Mouse (Mus musculus): ENCODE data around the gene Pex14. TPM values are rescaled to one million over a fixed set of nuclear protein-coding genes. Genes with fewer than 3 reads are reported as not detected.

Gene Pex14
- polyA plus RNA-seq, 1 experiment from 2014 or later = 36.0 TPM

DNA sequence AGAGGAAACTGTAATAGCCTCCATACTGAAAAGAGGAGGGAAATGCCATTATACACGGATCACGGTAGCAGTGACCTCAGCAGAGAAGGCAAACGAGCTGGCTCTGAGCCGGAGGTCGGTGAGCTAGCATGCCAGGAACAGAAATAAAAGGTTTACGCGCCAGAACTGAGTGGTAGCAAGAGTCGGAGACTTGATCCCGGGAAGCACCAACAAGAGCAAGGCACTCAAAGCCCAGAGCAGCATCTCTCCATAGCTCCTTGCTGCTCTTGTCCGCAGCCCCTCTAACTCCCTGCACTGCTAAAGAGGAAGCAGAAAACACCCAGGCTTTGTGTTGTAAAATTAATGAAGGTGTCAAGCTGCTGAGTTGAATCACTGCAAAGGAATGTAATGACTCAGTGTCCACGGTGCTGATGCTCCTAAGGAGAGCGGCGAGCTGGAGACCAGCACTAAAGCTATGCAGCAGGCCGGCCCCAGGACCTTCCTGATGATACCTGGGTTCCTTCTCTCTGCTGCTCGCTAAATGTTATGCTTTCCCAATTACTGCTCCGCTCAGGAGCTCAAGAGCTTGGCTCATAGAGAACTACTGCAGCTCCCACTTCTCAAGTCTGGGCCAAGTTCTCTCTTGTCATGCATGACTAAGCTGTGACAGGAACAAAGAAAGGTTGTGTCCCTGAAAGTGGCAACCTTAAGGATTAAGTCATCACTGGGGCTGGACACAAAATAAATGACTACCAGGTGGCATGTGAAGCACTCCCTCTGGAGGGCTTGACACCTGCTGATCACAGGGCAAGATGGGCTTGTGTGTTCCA, 50.1 kb downstream of the Pex14 start:
- no peaks in the 10 kb centered on the region for H3K9me3 ChIP-seq (replicated peaks)
- ATAC-seq (replicated peaks; ENCODE audit: insufficient number of reproducible peaks, insufficient read depth, low FRiP score, low read depth) = peak; percentile 19; the same call in 1 of the 2 replicates
- H3K27me3 ChIP-seq = no peaks in the 10 kb centered on the region
- H3K27ac ChIP-seq = peak overlapping the region; percentile 79
- 8% methylated on average over 16 of the region's 16 CpGs for WGBS
- H3K9ac ChIP-seq = 0 out of 2 replicates have a peak overlapping the region, but pooled peaks have one; percentile 8
- H3K4me3 ChIP-seq = peak overlapping the region; percentile 2; the same call in 1 of the 2 replicates
- H3K36me3 ChIP-seq = no peaks in the 10 kb centered on the region
- H3K4me1 ChIP-seq (replicated peaks) = peaks cover 51% of the 10 kb centered on the region
- peak overlapping the region; percentile 44 for H3K4me2 ChIP-seq

DNA sequence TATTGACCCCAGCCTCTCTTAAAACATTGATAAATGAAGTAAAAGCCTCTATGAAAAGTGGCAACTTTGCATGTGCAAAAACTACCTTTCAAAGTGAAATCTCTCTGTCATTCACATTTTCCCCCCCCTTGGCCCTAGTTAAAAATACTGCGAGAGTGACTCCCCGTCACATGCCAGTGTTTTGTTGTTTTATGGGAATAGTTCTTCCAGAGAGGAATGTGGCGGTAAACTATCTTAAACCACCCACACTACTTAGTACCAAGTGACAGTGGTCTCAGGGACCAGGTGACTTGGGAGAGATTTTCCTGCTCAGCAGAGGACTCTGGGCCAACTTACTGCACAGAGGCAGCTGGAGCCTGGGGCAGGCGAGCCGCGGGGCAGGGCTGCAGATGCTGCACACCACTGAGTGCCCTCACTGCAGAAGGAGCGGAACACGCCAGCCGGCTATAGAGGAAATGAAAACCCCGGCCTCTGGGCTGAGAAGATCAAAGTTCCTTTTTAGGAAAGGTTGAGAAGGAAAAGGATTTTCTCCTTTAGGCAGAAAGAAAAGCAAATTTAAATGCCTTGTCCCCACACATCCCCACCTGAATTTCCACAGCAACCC, 50.9 kb downstream of the Pex14 start:
- Histone ChIP-seq H3K36me3 (no peaks in the 10 kb centered on the region), H3K4me1 (replicated peaks) (peaks cover 51% of the 10 kb centered on the region), H3K27me3 (no peaks in the 10 kb centered on the region), H3K9me3 (replicated peaks) (no peaks in the 10 kb centered on the region), H3K4me2 (peak overlapping the region; percentile 44), H3K27ac (peak overlapping the region; percentile 79), H3K4me3 (no peak overlapping the region), H3K9ac (0 out of 2 replicates have a peak overlapping the region, but pooled peaks have one; percentile 2)
- no peak for ATAC-seq (replicated peaks; ENCODE audit: insufficient number of reproducible peaks, insufficient read depth, low FRiP score, low read depth)
- 29% methylated on average over 10 of the region's 10 CpGs for WGBS

DNA sequence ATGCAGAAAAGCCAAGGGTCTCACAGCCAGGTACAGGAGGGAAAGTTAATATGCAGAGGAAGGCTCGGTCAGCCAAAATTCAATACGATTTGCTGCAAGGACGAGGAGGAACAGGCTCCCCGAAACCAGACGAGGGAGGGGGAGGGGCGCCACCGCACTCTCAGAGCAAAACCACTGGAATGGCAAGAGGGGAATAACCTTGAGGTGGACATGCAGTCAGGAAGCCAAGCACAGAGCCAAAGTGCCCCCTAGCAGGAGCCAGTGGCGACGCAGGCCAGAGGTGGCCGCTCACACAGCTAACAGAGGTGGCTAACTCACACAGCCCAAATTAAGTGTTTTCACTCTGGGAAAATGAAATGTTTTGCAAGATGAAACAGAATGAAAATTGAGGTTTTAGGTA, 52.3 kb downstream of the Pex14 start:
- Histone ChIP-seq H3K27me3 (no peaks in the 10 kb centered on the region), H3K9ac (peak overlapping the region; percentile 48; the same call in 1 of the 2 replicates)

DNA sequence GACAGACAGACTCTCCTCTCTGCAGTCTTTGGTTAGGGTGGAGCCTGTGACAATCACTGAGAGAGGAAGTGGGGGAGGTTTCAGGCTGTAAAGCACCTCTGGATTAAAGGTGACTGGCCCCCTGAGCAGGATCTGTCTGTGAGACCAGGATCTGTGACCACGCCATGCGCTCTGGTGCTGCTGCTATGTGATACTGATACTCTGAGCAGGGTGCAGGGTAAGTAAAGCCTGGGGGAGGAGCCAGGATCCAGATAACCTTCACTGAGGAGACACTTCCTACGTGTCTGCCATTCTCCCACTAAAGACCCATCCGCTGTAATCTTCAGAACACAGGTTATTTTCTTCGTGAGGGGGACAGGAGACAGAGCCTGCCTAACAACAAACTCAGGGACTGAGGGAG, 53.8 kb downstream of the Pex14 start:
- no peaks in the 10 kb centered on the region for H3K9me3 ChIP-seq (replicated peaks)
- H3K9ac ChIP-seq = no peak overlapping the region
- H3K27me3 ChIP-seq = no peaks in the 10 kb centered on the region
- WGBS = 29% methylated on average over 5 of the region's 5 CpGs
- H3K27ac ChIP-seq = peak overlapping the region; percentile 79
- no peak overlapping the region for H3K4me3 ChIP-seq
- peaks cover 51% of the 10 kb centered on the region for H3K4me1 ChIP-seq (replicated peaks)
- no peaks in the 10 kb centered on the region for H3K36me3 ChIP-seq
- H3K4me2 ChIP-seq = no peak overlapping the region
- 0 out of 2 replicates have a peak, but pooled peaks have one; percentile 12 for ATAC-seq (replicated peaks; ENCODE audit: insufficient number of reproducible peaks, insufficient read depth, low FRiP score, low read depth)

More for the DNA sequence above, 52.3 kb downstream of the Pex14 start:
- H3K4me2 ChIP-seq = peak overlapping the region; percentile 48
- H3K9me3 ChIP-seq (replicated peaks) = no peaks in the 10 kb centered on the region
- ATAC-seq (replicated peaks; ENCODE audit: insufficient number of reproducible peaks, insufficient read depth, low FRiP score, low read depth) = peak; percentile 78; the same call in 1 of the 2 replicates
- 15% methylated on average over 10 of the region's 10 CpGs for WGBS
- H3K4me3 ChIP-seq = 0 out of 2 replicates have a peak overlapping the region, but pooled peaks have one; percentile 7
- H3K27ac ChIP-seq = peak overlapping the region; percentile 79; the same call in 1 of the 2 replicates
- peaks cover 51% of the 10 kb centered on the region for H3K4me1 ChIP-seq (replicated peaks)
- H3K36me3 ChIP-seq = no peaks in the 10 kb centered on the region

DNA sequence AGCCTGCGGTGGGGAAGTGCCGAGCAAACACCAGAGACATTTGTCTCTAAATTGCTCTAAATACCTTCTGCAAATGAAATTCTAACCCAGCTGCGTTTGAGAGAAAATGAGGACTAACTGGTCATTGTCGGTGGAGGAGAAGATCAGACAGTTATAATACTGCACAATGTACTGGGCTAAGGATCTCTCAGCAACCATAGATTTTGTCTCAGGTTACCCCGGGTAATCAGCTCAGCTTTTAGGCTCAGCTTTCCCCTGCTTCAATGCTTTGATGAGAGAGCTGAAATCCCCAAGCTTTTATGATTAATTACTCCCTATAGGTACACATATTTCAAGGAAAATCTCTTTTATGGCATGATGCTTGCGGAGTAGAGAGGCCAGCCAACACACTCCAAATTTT, 59.4 kb downstream of the Pex14 start:
- Histone ChIP-seq H3K9me3 (replicated peaks) (no peaks in the 10 kb centered on the region), H3K4me1 (replicated peaks) (peaks cover 5% of the 10 kb centered on the region), H3K9ac (no peak overlapping the region), H3K4me3 (no peak overlapping the region), H3K36me3 (no peaks in the 10 kb centered on the region), H3K4me2 (no peak overlapping the region), H3K27me3 (no peaks in the 10 kb centered on the region), H3K27ac (no peak overlapping the region)
- 80% methylated on average over 6 of the region's 6 CpGs for WGBS
- no peak for ATAC-seq (replicated peaks; ENCODE audit: insufficient number of reproducible peaks, insufficient read depth, low FRiP score, low read depth)

DNA sequence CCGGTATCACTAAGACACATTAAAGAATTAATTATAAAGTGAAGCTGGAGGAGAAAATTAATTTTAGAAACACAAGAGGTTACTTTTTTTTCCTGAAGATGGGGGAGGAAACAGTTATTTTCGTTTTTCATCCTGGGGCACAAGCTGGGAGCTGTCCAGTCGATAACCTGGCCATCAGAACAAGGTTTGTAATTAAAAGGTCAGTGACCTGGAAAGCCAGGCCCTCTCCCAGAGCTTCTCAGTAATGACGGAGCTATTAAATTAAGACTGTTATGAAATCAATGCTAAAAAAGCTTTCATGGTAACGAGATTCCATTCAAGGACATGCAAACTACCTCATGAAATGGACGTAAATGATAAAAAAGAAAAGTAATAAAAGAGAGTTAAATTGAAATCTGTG, 62.0 kb downstream of the Pex14 start:
- H3K4me1 ChIP-seq (replicated peaks) = 0 out of 2 replicates have a peak, but pooled peaks cover 4% of the 10 kb centered on the region
- H3K36me3 ChIP-seq = no peaks in the 10 kb centered on the region
- H3K4me2 ChIP-seq = no peak overlapping the region
- no peak overlapping the region for H3K27ac ChIP-seq
- H3K27me3 ChIP-seq = no peaks in the 10 kb centered on the region
- H3K9me3 ChIP-seq (replicated peaks) = no peaks in the 10 kb centered on the region
- ATAC-seq (replicated peaks; ENCODE audit: insufficient number of reproducible peaks, insufficient read depth, low FRiP score, low read depth) = no peak
- no peak overlapping the region for H3K9ac ChIP-seq
- no peak overlapping the region for H3K4me3 ChIP-seq
- 68% methylated on average over 6 of the region's 6 CpGs for WGBS

DNA sequence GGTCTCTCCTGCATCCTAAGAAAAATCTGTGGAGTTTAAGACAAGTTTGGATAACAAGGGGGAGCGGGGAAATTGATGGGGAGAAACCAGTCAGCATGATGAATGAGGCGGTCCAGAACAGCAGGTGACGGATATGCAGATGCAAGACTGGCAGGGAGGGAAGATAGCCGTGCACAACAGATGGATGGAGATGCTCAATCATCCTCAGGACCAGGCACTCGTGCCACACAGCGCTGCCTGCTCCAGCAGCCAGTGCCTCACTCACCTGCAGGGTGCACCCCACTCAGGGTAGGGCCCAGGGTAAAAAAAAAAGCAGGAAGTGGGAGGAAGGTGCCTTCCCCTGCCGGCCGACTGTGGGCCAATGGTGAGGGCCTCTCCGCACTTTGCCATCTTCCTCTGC, 63.1 kb downstream of the Pex14 start:
- 63% methylated on average over 9 of the region's 9 CpGs for WGBS
- ATAC-seq (replicated peaks; ENCODE audit: insufficient number of reproducible peaks, insufficient read depth, low FRiP score, low read depth) = no peak
- H3K4me3 ChIP-seq = no peak overlapping the region
- H3K9me3 ChIP-seq (replicated peaks) = no peaks in the 10 kb centered on the region
- no peaks in the 10 kb centered on the region for H3K36me3 ChIP-seq
- H3K9ac ChIP-seq = no peak overlapping the region
- H3K27ac ChIP-seq = no peak overlapping the region
- no peak overlapping the region for H3K4me2 ChIP-seq
- H3K27me3 ChIP-seq = no peaks in the 10 kb centered on the region
- H3K4me1 ChIP-seq (replicated peaks) = 0 out of 2 replicates have a peak, but pooled peaks cover 4% of the 10 kb centered on the region

DNA sequence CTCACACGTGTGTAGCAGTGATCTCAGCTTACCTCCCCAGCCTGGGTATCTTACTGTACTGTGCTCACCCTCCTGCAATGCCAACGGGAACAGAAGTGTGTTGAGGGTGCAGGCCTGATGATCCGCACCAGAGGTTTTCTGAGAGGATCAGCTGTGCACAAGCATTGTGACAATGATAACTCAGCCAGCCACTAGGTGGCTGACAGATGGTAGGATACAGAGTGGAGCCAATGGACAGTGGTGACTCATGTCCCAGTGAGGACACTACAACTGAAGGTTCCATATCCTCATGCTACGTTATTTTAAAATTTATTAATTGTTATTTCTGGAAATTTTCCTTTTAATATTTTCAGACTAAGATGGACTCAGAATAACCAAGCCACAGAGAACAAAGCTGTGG, 68.2 kb downstream of the Pex14 start:
- no peaks in the 10 kb centered on the region for H3K9me3 ChIP-seq (replicated peaks)
- no peak overlapping the region for H3K4me3 ChIP-seq
- no peaks in the 10 kb centered on the region; the same call in 1 of the 2 replicates for H3K36me3 ChIP-seq
- H3K4me2 ChIP-seq = no peak overlapping the region
- H3K27ac ChIP-seq = no peak overlapping the region
- H3K9ac ChIP-seq = no peak overlapping the region
- WGBS = 73% methylated on average over 4 of the region's 4 CpGs
- peaks cover 4% of the 10 kb centered on the region; the same call in 1 of the 2 replicates for H3K4me1 ChIP-seq (replicated peaks)
- ATAC-seq (replicated peaks; ENCODE audit: insufficient number of reproducible peaks, insufficient read depth, low FRiP score, low read depth) = no peak
- H3K27me3 ChIP-seq = no peaks in the 10 kb centered on the region

DNA sequence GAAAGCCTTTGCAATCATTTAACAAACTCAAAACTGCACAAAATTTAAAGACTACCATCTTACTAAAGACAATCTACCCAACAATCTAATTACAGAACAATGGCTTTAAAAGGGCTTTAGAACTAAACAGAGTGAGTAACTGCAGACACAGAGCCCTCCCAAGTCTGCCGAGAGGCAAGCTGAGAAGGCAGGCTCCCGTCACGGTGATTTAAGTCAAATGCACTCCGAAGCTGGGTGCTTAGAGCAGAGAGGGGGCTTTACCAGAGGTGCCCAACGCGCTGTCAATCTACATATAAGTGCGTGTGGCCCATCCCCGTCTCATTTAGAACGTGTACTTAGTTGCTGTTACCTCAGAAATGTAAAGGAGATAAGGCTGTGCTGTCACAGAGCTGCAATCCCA, 72.1 kb downstream of the Pex14 start:
- no peak for ATAC-seq (replicated peaks; ENCODE audit: insufficient number of reproducible peaks, insufficient read depth, low FRiP score, low read depth)
- Histone ChIP-seq H3K4me1 (replicated peaks) (peaks cover 4% of the 10 kb centered on the region; the same call in 1 of the 2 replicates), H3K27me3 (no peaks in the 10 kb centered on the region), H3K9ac (no peak overlapping the region), H3K36me3 (no peaks in the 10 kb centered on the region; the same call in 1 of the 2 replicates), H3K9me3 (replicated peaks) (no peaks in the 10 kb centered on the region), H3K27ac (no peak overlapping the region), H3K4me2 (no peak overlapping the region), H3K4me3 (no peak overlapping the region)
- WGBS = 59% methylated on average over 9 of the region's 9 CpGs

DNA sequence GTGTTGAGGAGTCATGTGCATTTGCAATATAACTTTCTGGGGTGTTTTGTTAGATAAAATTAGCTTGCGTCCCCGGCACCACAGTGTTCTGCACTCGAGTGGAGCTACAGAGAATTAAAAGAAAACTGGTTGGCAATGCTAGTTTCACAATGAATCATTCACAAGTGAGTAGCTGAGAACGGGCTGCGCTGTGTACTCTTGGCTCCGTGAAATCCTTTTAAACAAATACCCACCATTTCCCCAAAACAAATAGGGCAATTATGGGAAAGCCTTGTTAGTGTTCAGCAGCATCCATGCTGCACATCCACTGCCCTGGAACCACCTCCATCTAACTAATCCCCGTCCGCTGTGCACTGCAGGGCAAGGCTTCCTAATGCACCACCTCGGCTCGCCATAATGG, 74.4 kb downstream of the Pex14 start:
- Histone ChIP-seq H3K27me3 (no peaks in the 10 kb centered on the region), H3K27ac (no peak overlapping the region), H3K4me3 (no peak overlapping the region), H3K9me3 (replicated peaks) (no peaks in the 10 kb centered on the region), H3K4me1 (replicated peaks) (peaks cover 7% of the 10 kb centered on the region), H3K9ac (no peak overlapping the region), H3K36me3 (no peaks in the 10 kb centered on the region; the same call in 1 of the 2 replicates), H3K4me2 (no peak overlapping the region)
- 86% methylated on average over 10 of the region's 10 CpGs for WGBS
- ATAC-seq (replicated peaks; ENCODE audit: insufficient number of reproducible peaks, insufficient read depth, low FRiP score, low read depth) = no peak

DNA sequence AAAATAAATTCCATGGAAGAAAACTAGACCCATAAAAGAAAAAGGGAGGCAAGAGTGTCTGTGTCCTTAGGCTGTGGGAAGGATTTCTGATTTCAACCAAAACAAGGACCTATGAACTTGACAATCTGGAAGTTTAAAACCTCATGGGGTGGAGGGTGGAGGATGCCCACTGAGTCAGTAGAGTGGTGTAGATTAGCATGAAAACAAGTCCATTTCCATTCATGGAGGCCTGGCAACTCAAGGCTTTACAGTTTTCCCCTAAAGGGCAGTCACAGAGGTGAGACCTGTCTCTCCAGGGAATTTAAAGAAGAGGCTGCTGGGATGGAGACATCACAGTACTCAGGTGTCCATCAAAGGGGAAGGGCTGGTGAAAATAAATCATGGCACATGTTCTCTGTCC, 78.7 kb downstream of the Pex14 start:
- Histone ChIP-seq H3K9ac (no peak overlapping the region), H3K4me1 (replicated peaks) (peaks cover 3% of the 10 kb centered on the region; the same call in 1 of the 2 replicates), H3K27me3 (no peaks in the 10 kb centered on the region), H3K9me3 (replicated peaks) (no peaks in the 10 kb centered on the region), H3K36me3 (no peaks in the 10 kb centered on the region), H3K4me2 (no peak overlapping the region), H3K27ac (no peak overlapping the region), H3K4me3 (no peak overlapping the region)
- ATAC-seq (replicated peaks; ENCODE audit: insufficient number of reproducible peaks, insufficient read depth, low FRiP score, low read depth) = no peak
